8 mouse cellular contexts compared by ENCODE assay signal in genomic region chr2:26409362-26409761, GRCm38 (mm10). TPM values are rescaled to one million over a fixed set of nuclear protein-coding genes. Genes with fewer than 3 reads are reported as not detected.
A peak's percentile ranks its signal among the peaks of the same experiment; 100 is the strongest.
DNase-seq lines count a peak whose midpoint lies in the region; ATAC-seq and TF ChIP-seq lines count a peak whose summit lies in the region.

No protein-coding gene starts in this region.

- no peak for DNase-seq in heart, postnatal 4 days
- DNase-seq in hindbrain, embryonic 11.5 days (ENCODE audit: low spot score), result no peak
- no peak for DNase-seq in midbrain, embryonic 11.5 days (ENCODE audit: low spot score, missing footprints)
- DNase-seq in yolk sac, embryonic 10.5 days (ENCODE audit: low spot score), result no peak
- no peak for DNase-seq in embryo, embryonic 10 days (ENCODE audit: low spot score)

- no peak overlapping the region for H3K27ac ChIP-seq in heart, embryonic 15.5 days
- peak overlapping the region; percentile 60; the same call in 1 of the 2 replicates for H3K27ac ChIP-seq in cortical plate, adult 2 months (ENCODE audit: insufficient read depth, low read length)
- no peak overlapping the region for H3K27ac ChIP-seq in hindbrain, embryonic 11.5 days (ENCODE audit: low read depth, low read length)
- no peak overlapping the region for H3K27ac ChIP-seq in midbrain, embryonic 11.5 days (ENCODE audit: low read depth, low read length)

- H3K9ac ChIP-seq in heart, embryonic 15.5 days, result 0 out of 2 replicates have a peak overlapping the region, but pooled peaks have one; percentile 16
- no peak overlapping the region; the same call in 1 of the 2 replicates for H3K9ac ChIP-seq in hindbrain, embryonic 11.5 days (ENCODE audit: low read depth, low read length)
- H3K9ac ChIP-seq in midbrain, embryonic 11.5 days (ENCODE audit: low read length), result no peak overlapping the region

- H3K4me1 ChIP-seq in heart, embryonic 15.5 days (replicated peaks), result peaks cover 33% of the 10 kb centered on the region
- peaks cover 20% of the 10 kb centered on the region for H3K4me1 ChIP-seq in cortical plate, adult 2 months (ENCODE audit: control insufficient read depth, insufficient read depth, low read length)
- peaks cover 17% of the 10 kb centered on the region for H3K4me1 ChIP-seq in hindbrain, embryonic 11.5 days (replicated peaks; ENCODE audit: control insufficient read depth, insufficient read depth, low read length)
- H3K4me1 ChIP-seq in midbrain, embryonic 11.5 days (ENCODE audit: control insufficient read depth, insufficient read depth, low read length), result peaks cover 22% of the 10 kb centered on the region

- ATAC-seq in heart, embryonic 15.5 days (replicated peaks; ENCODE audit: insufficient number of reproducible peaks, insufficient read depth, low FRiP score, low read depth), result no peak
- peak; percentile 31; the same call in 1 of the 2 replicates for ATAC-seq in hindbrain, embryonic 11.5 days (ENCODE audit: low FRiP score)
- ATAC-seq in midbrain, embryonic 11.5 days (ENCODE audit: low FRiP score), result peak; percentile 54; the same call in 1 of the 2 replicates
- ATAC-seq in cerebellum, adult (ENCODE audit: insufficient number of reproducible peaks, low FRiP score, low TSS enrichment), result no peak

- peak overlapping the region; percentile 75 for H3K4me3 ChIP-seq in heart, embryonic 15.5 days
- H3K4me3 ChIP-seq in cortical plate, adult 2 months (ENCODE audit: insufficient read depth, low read length), result peak overlapping the region; percentile 52; the same call in 1 of the 2 replicates
- H3K4me3 ChIP-seq in hindbrain, embryonic 11.5 days (ENCODE audit: low read depth, low read length), result no peak overlapping the region; the same call in 1 of the 2 replicates
- peak overlapping the region; percentile 92; the same call in 1 of the 2 replicates for H3K4me3 ChIP-seq in midbrain, embryonic 11.5 days (ENCODE audit: low read depth, low read length)

- no peak for TF ChIP-seq CTCF in cortical plate, adult 2 months (IDR thresholded peaks at IDR 0.05; ENCODE audit: extremely low read depth, insufficient read depth, low read length)

- no peaks in the 10 kb centered on the region for H3K9me3 ChIP-seq in heart, embryonic 15.5 days (replicated peaks)
- no peaks in the 10 kb centered on the region for H3K9me3 ChIP-seq in hindbrain, embryonic 11.5 days (ENCODE audit: control insufficient read depth, low read length)
- H3K9me3 ChIP-seq in midbrain, embryonic 11.5 days (ENCODE audit: control insufficient read depth, low read length), result no peaks in the 10 kb centered on the region

- peak overlapping the region; percentile 73 for H3K4me2 ChIP-seq in heart, embryonic 15.5 days
- H3K4me2 ChIP-seq in hindbrain, embryonic 11.5 days (replicated peaks; ENCODE audit: low read depth, low read length), result no peak overlapping the region; the same call in 1 of the 2 replicates
- no peak overlapping the region for H3K4me2 ChIP-seq in midbrain, embryonic 11.5 days

- peaks cover 34% of the 10 kb centered on the region for H3K36me3 ChIP-seq in heart, embryonic 15.5 days
- peaks cover 4% of the 10 kb centered on the region for H3K36me3 ChIP-seq in hindbrain, embryonic 11.5 days (ENCODE audit: control insufficient read depth, insufficient read depth, low read length)
- peaks cover 9% of the 10 kb centered on the region; the same call in 1 of the 2 replicates for H3K36me3 ChIP-seq in midbrain, embryonic 11.5 days (ENCODE audit: control insufficient read depth, insufficient read depth, low read length)

- WGBS in heart, embryonic 15.5 days, result 57% methylated on average over 3 of the region's 3 CpGs
- 56% methylated on average over 3 of the region's 3 CpGs for WGBS in hindbrain, embryonic 11.5 days
- WGBS in midbrain, embryonic 11.5 days, result 59% methylated on average over 3 of the region's 3 CpGs

- H3K27me3 ChIP-seq in heart, embryonic 15.5 days, result no peaks in the 10 kb centered on the region
- no peaks in the 10 kb centered on the region for H3K27me3 ChIP-seq in hindbrain, embryonic 11.5 days (ENCODE audit: control insufficient read depth, insufficient read depth, low read length)
- no peaks in the 10 kb centered on the region for H3K27me3 ChIP-seq in midbrain, embryonic 11.5 days (ENCODE audit: control insufficient read depth, insufficient read depth, low read length)

- no peak for TF ChIP-seq POLR2A in cortical plate, adult 2 months (IDR thresholded peaks at IDR 0.05; ENCODE audit: extremely low read depth, insufficient read depth, low read length)

RNA-seq across cellular contexts. Expression of gene Inpp5e, which starts 0.4 kb away (rescaled TPM):
- 14.3 and 16.7 TPM in 2 replicates for polyA plus RNA-seq in heart, embryonic 15.5 days (2015; fragmentation: Nextera tagmentation; extraction: Ambion mirVana)
- 10 to 100 TPM; 13.4 to 14.3 TPM for total RNA-seq in heart, postnatal 4 days (2021)
- polyA plus RNA-seq in cortical plate, adult 2 months (2012; rRNA removed), result 28.7 and 32.6 TPM in 2 replicates
- 23.1 and 23.9 TPM in 2 replicates for polyA plus RNA-seq in hindbrain, embryonic 11.5 days (2014; fragmentation: Nextera tagmentation; extraction: Ambion mirVana)
- polyA plus RNA-seq in midbrain, embryonic 11.5 days (2014; fragmentation: Nextera tagmentation; extraction: Ambion mirVana), result 21.5 and 23.3 TPM in 2 replicates

RNA-seq across cellular contexts. Expression of gene Pmpca, which starts 20.2 kb away (rescaled TPM):
- 103 and 111 TPM in 2 replicates for polyA plus RNA-seq in heart, embryonic 15.5 days (2015; fragmentation: Nextera tagmentation; extraction: Ambion mirVana)
- 100 to 1,000 TPM; 107 to 113 TPM for total RNA-seq in heart, postnatal 4 days (2021)
- polyA plus RNA-seq in cortical plate, adult 2 months (2012; rRNA removed), result 102 TPM in 2 replicates
- polyA plus RNA-seq in hindbrain, embryonic 11.5 days (2014; fragmentation: Nextera tagmentation; extraction: Ambion mirVana), result 94.4 and 108 TPM in 2 replicates
- polyA plus RNA-seq in midbrain, embryonic 11.5 days (2014; fragmentation: Nextera tagmentation; extraction: Ambion mirVana), result 110 and 118 TPM in 2 replicates

RNA-seq across cellular contexts. Expression of gene Entr1, which starts 20.2 kb away (rescaled TPM):
- polyA plus RNA-seq in heart, embryonic 15.5 days (2015; fragmentation: Nextera tagmentation; extraction: Ambion mirVana), result 72.3 and 82.9 TPM in 2 replicates
- total RNA-seq in heart, postnatal 4 days (2021), result 10 to 100 TPM; 55.5 to 62.3 TPM
- polyA plus RNA-seq in cortical plate, adult 2 months (2012; rRNA removed), result 284 and 325 TPM in 2 replicates
- polyA plus RNA-seq in hindbrain, embryonic 11.5 days (2014; fragmentation: Nextera tagmentation; extraction: Ambion mirVana), result 133 and 140 TPM in 2 replicates
- 115 and 119 TPM in 2 replicates for polyA plus RNA-seq in midbrain, embryonic 11.5 days (2014; fragmentation: Nextera tagmentation; extraction: Ambion mirVana)

RNA-seq across cellular contexts. Expression of gene Snapc4, which starts 28.9 kb away (rescaled TPM):
- polyA plus RNA-seq in heart, embryonic 15.5 days (2015; fragmentation: Nextera tagmentation; extraction: Ambion mirVana), result 16.8 and 19.6 TPM in 2 replicates
- 10 to 100 TPM; 20.8 to 21.0 TPM for total RNA-seq in heart, postnatal 4 days (2021)
- 81.7 and 92.4 TPM in 2 replicates for polyA plus RNA-seq in cortical plate, adult 2 months (2012; rRNA removed)
- 22.1 and 23.6 TPM in 2 replicates for polyA plus RNA-seq in hindbrain, embryonic 11.5 days (2014; fragmentation: Nextera tagmentation; extraction: Ambion mirVana)
- 22.3 and 22.5 TPM in 2 replicates for polyA plus RNA-seq in midbrain, embryonic 11.5 days (2014; fragmentation: Nextera tagmentation; extraction: Ambion mirVana)

RNA-seq across cellular contexts. Expression of gene Sec16a, which starts 35.7 kb away (rescaled TPM):
- 10.5 and 14.5 TPM in 2 replicates for polyA plus RNA-seq in heart, embryonic 15.5 days (2015; fragmentation: Nextera tagmentation; extraction: Ambion mirVana)
- total RNA-seq in heart, postnatal 4 days (2021), result 10 to 100 TPM; 37.0 to 39.0 TPM
- 30.6 and 32.2 TPM in 2 replicates for polyA plus RNA-seq in cortical plate, adult 2 months (2012; rRNA removed)
- polyA plus RNA-seq in hindbrain, embryonic 11.5 days (2014; fragmentation: Nextera tagmentation; extraction: Ambion mirVana), result 29.6 and 31.2 TPM in 2 replicates
- polyA plus RNA-seq in midbrain, embryonic 11.5 days (2014; fragmentation: Nextera tagmentation; extraction: Ambion mirVana), result 28.2 and 29.8 TPM in 2 replicates

Comparison
In these comparisons a context has a peak if more than half of its experiments do, and no peak if none do; other contexts are left out.
1. ATAC-seq: peak in hindbrain, embryonic 11.5 days (single experiment) and midbrain, embryonic 11.5 days (single experiment); none in heart, embryonic 15.5 days (single experiment) and cerebellum, adult (single experiment).